Mouse (Mus musculus): ENCODE data around the gene Pms2.

DNA sequence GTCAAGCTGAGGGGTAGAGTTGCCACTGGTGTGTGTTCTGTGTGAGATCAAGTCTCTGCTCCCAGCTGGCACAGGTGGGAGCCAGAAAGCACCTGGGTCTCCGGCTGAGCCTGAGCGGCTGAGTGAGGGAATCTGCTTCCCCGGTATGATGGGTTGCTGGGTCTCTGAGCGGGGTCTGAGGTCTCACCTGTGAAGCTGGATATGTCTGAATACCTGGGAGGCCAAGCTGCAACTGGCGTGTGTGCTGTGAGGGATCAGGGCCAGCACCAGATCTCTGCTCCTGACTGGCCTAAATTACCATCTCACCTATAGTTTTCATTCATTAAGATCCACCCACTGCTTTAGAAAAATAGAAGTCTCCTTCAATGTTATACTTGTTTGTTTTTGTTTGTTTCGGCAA, 47.3 kb downstream of the Pms2 start:
- TF ChIP-seq CTCF (IDR thresholded peaks at IDR 0.05; ENCODE audit: insufficient read depth, low read length) (no peak), POLR2A (IDR thresholded peaks at IDR 0.05; ENCODE audit: borderline replicate concordance, extremely low read depth, low read depth, low read length) (no peak)
